Mouse (Mus musculus): ENCODE results near the gene Hrh3.

- TF ChIP-seq TCF12 (IDR thresholded peaks at IDR 0.05; ENCODE audit: insufficient read depth, poor library complexity, severe bottlenecking) (no peak), POLR2AphosphoS2 (IDR thresholded peaks at IDR 0.05; ENCODE audit: insufficient read length, low read depth) (no peak), POLR2A (IDR thresholded peaks at IDR 0.05; ENCODE audit: insufficient read length, low read depth) (no peak), MAX (IDR thresholded peaks at IDR 0.05; ENCODE audit: low read depth) (no peak), MYOD1 (IDR thresholded peaks at IDR 0.05; ENCODE audit: control insufficient read depth in 1 of 3, insufficient read length in 2 of 3, low read depth in 2 of 3) (no peak), CEBPB (IDR thresholded peaks at IDR 0.05; ENCODE audit: insufficient read depth, poor library complexity, severe bottlenecking) (no peak), MYOG (IDR thresholded peaks at IDR 0.05; ENCODE audit: control insufficient read depth in 1 of 3, insufficient read depth in 1 of 3, insufficient read length in 2 of 3, low read depth in 2 of 3) (no peak), USF1 (IDR thresholded peaks at IDR 0.05; ENCODE audit: low read depth) (no peak), REST (IDR thresholded peaks at IDR 0.05; ENCODE audit: insufficient read depth, insufficient read length) (no peak)
These were observed 18.2 kb downstream of the Hrh3 start for GRCm38 (mm10) chr2:180085926-180086636.

Measured in myocyte (in vitro differentiated cells).